Mouse (Mus musculus) lung, postnatal 0 days (tissue): ENCODE results near the gene Eif1. TPM values are rescaled to one million over a fixed set of nuclear protein-coding genes. Genes with fewer than 3 reads are reported as not detected.
"Not testable (repeated sequence)": the region's sequence is repeated elsewhere in the genome, so short reads cannot be mapped to it uniquely, and the experiment has no call there.

ENCODE experiments used
- ATAC-seq: fragments of 200-750 bp; cut with Nextera tagmentation; 2 replicates; pipeline ENCODE4 v1.8.0; 2017; ENCODE audit warnings: moderate library complexity
- DNase-seq: peaks from one replicate; pipeline ENCODE4 v3.0.0-alpha.2; 2016; ENCODE audit warnings: low spot score
- H3K27ac ChIP-seq: fragments of 300-500 bp; sonication (generic); 2 replicates; pipeline ENCODE4 v1.5.1; 2014; ENCODE audit warnings: antibody characterized with exemption, mild to moderate bottlenecking, low read length, mixed read lengths
- H3K27me3 ChIP-seq: fragments of 300-500 bp; sonication (generic); replicated peaks from 2 replicates; pipeline ENCODE4 v1.6.1; 2014; ENCODE audit warnings: low read length, mixed read lengths; ENCODE audit not compliant: insufficient read depth
- H3K36me3 ChIP-seq: fragments of 300-500 bp; sonication (generic); 2 replicates; pipeline ENCODE4 v1.6.1; 2014; ENCODE audit warnings: low read length, mixed read lengths; ENCODE audit not compliant: insufficient read depth
- H3K4me1 ChIP-seq: fragments of 300-500 bp; sonication (generic); 2 replicates; pipeline ENCODE4 v1.6.1; 2014; ENCODE audit warnings: antibody characterized with exemption, low read depth, low read length, mixed read lengths; ENCODE audit not compliant: insufficient read depth
- H3K4me2 ChIP-seq: fragments of 300-500 bp; sonication (generic); replicated peaks from 2 replicates; pipeline ENCODE4 v1.6.1; 2014; ENCODE audit warnings: low read depth, mild to moderate bottlenecking, low read length, moderate library complexity, mixed read lengths
- H3K4me3 ChIP-seq: fragments of 300-500 bp; sonication (generic); 2 replicates; pipeline ENCODE4 v1.5.1; 2014; ENCODE audit warnings: low read depth, low read length
- H3K9ac ChIP-seq: fragments of 300-500 bp; sonication (generic); replicated peaks from 2 replicates; pipeline ENCODE4 v1.6.1; 2014; ENCODE audit warnings: low read depth, mild to moderate bottlenecking
- H3K9me3 ChIP-seq: fragments of 300-500 bp; sonication (generic); 2 replicates; pipeline ENCODE4 v1.6.1; 2016; ENCODE audit warnings: low read length, mixed read lengths
- CTCF ChIP-seq: IDR thresholded peaks from 2 replicates; pipeline ENCODE4 v1.5.1; 2016; ENCODE audit warnings: antibody characterized with exemption, mild to moderate bottlenecking
- EP300 ChIP-seq: IDR thresholded peaks from 2 replicates; pipeline ENCODE4 v1.6.1; 2016; ENCODE audit warnings: antibody characterized with exemption, mild to moderate bottlenecking, control low read depth
- WGBS: fragments of 180-500 bp; shearing (Covaris S2); extraction: QIAGEN DNeasy Blood & Tissue Kit; methylation state at CpG from one replicate; pipeline ENCODE4 v1.1.7; 2014; 5-methylcytosine and 5-hydroxymethylcytosine counted together
- polyA plus RNA-seq: library from polyadenylated mRNA; unstranded; fragments of >200 nt; fragmentation: Nextera tagmentation; extraction: Ambion mirVana; gene quantifications from 2 replicates; pipeline ENCODE4 v1.2.1, GENCODE M21; 2015

Gene Eif1
- polyA plus RNA-seq, 1 experiment from 2014 or later, result 2,114 TPM

DNA sequence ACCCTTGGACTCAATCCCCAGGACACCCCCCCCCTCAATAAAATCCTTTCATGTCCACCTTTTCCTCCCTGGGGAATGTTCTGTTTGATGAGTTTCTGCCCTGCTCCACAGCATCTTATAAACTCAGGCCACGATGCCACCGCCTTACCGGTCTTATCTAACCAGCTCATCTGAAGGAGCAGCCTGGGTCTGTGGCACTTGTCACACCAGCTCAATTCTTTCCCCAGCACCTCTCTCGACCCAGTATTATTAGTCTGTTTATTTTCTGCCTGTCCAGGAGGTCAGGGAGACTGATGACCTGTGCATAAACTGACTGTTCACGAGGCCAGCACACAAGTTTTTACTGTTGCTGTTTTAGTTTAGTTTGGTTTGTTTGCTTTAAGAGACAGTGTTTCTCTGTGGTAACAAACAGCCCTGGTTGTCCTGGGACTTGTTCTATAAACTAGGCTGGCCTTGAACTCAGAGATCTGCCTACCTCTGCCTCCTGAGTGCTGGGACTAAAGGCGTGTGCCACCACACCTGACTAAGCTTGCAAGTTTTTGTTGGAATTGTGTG, 1.8 kb upstream of the Eif1 start:
- Histone ChIP-seq H3K4me2 (no peak overlapping the region), H3K4me3 (no peak overlapping the region), H3K4me1 (no peaks in the 10 kb centered on the region; the same call in 1 of the 2 replicates), H3K27me3 (no peaks in the 10 kb centered on the region), H3K9me3 (no peaks in the 10 kb centered on the region), H3K27ac (no peak overlapping the region), H3K9ac (no peak overlapping the region), H3K36me3 (peaks cover 13% of the 10 kb centered on the region; the same call in 1 of the 2 replicates)
- 34% methylated on average over 6 of the region's 6 CpGs for WGBS
- TF ChIP-seq EP300, result no peak
- no peak for TF ChIP-seq CTCF
- no peak for ATAC-seq
- DNase-seq, result no peak

DNA sequence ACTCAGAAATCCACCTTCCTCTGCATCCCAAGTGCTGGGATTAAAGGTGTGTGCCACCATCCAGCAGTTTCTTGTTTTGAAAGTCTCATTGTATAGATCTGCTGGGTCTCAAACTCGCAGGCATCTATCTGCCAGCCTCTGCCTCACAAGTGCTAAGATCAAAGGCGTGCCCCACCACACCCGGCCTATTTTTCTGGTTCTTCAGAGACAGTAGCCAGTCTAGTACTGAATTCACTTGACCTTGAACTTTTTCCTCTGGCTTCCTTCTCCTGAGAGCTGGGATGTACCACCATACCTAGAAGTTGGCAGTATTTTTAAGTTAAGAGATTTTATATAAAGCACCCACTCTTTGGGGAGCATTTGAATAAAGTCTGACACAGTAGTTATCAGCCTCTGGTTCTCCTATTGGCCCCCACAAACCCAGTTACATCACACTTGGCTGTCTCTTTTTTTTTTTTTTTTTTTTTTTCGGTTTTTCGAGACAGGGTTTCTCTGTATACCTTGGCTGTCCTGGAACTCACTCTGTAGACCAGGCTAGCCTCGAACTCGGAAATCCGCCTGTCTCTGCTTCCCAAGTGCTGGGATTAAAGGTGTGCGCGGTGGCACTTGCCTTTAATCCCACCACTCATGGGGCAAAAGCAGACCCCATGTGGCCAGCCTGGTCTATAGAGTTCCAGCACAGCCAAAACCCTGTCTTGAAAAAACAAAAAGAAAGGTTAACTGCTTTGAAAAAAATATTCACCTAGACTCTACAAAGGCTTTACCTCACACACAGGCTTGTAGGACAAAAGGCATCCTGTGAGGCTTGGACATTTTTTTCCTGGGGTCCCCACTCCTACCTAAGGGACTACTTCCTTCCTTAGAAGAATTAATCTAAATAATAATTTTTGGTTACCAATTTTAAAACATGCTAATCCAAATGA, 895 bp upstream of the Eif1 start:
- Histone ChIP-seq H3K9me3 (no peaks in the 10 kb centered on the region), H3K9ac (no peak overlapping the region), H3K36me3 (peaks cover 13% of the 10 kb centered on the region; the same call in 1 of the 2 replicates)

DNA sequence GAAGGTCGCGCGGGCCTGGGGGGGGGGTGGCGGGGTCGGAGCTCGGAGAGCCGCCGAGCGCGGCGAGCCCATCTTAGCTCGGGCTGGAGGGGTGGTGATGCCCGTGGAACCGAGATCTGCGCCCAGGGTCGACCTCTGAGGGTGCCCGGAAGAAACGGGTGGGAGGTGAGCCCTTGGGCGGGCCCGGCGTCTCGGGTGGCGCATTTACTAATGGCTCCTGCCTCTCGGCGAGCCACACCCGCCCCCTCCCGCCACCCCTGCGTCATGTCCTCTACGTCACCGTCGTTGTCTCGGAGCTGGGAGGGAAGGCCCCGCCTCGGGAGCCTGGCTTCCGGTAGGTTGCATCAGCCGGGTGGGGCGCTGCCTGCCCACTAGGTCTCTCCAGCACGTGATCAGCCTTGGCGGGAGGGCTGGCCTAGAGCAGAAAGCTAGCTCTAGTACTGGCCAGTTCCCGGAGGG, 516 bp downstream of the Eif1 start:
- Histone ChIP-seq H3K9me3 (no peaks in the 10 kb centered on the region), H3K27me3 (no peaks in the 10 kb centered on the region), H3K9ac (peak overlapping the region; percentile 99), H3K4me3 (peak overlapping the region; percentile 85), H3K4me2 (peak overlapping the region; percentile 71), H3K27ac (peak overlapping the region; percentile 99), H3K36me3 (peaks cover 13% of the 10 kb centered on the region; the same call in 1 of the 2 replicates), H3K4me1 (no peaks in the 10 kb centered on the region; the same call in 1 of the 2 replicates)
- ATAC-seq (peak; percentile 91), DNase-seq (peak; percentile 99)
- 0% methylated on average over 35 of the region's 40 CpGs for WGBS
- TF ChIP-seq CTCF (peak; percentile 46), EP300 (peak; percentile 65; the same call in 1 of the 2 replicates)

More for the DNA sequence above, 895 bp upstream of the Eif1 start:
- Histone ChIP-seq H3K4me3 (peak overlapping the region; percentile 85), H3K4me2 (peak overlapping the region; percentile 51), H3K27me3 (no peaks in the 10 kb centered on the region), H3K4me1 (no peaks in the 10 kb centered on the region; the same call in 1 of the 2 replicates), H3K27ac (no peak overlapping the region)
- DNase-seq (peak; percentile 29), ATAC-seq (no peak)
- no peak for TF ChIP-seq EP300
- no peak for TF ChIP-seq CTCF
- WGBS, result 82% methylated on average over 10 of the region's 10 CpGs

DNA sequence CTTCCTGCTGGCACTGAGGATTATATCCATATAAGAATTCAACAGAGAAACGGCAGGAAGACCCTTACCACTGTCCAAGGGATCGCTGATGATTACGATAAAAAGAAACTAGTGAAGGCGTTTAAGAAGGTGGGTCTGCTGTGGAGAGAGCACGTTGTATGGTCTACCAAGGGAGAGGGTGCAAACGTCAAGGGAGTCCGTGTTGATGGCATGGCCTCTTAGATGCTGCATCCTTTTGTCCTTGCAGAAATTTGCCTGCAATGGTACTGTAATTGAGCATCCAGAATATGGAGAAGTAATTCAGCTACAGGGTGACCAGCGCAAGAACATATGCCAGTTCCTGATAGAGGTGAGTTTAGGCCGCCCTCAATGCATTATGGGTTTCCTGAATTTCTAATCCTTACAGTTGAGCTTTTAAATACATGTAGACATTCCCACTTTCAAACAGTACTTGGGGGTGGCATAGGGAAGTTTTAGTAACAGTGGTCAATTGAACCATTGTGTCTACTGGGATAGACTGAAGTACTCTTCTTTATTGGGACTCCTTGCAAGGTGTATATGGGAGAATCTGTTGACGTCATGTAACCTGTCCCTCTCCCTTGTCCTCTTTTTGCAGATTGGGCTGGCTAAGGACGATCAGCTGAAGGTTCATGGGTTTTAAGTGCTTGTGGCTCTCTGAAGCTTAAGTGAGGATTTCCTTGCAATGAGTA, 1.2 kb downstream of the Eif1 start:
- H3K9ac ChIP-seq, result peak overlapping the region; percentile 99
- peaks cover 13% of the 10 kb centered on the region; the same call in 1 of the 2 replicates for H3K36me3 ChIP-seq
- not testable (repeated sequence) for DNase-seq, H3K4me1 ChIP-seq, H3K9me3 ChIP-seq, H3K27me3 ChIP-seq, ATAC-seq
- 11% methylated on average over 11 of the region's 11 CpGs for whole genome bisulfite sequencing
- peak overlapping the region; percentile 85 for H3K4me3 ChIP-seq
- H3K27ac ChIP-seq, result peak overlapping the region; percentile 99
- H3K4me2 ChIP-seq, result peak overlapping the region; percentile 71

DNA sequence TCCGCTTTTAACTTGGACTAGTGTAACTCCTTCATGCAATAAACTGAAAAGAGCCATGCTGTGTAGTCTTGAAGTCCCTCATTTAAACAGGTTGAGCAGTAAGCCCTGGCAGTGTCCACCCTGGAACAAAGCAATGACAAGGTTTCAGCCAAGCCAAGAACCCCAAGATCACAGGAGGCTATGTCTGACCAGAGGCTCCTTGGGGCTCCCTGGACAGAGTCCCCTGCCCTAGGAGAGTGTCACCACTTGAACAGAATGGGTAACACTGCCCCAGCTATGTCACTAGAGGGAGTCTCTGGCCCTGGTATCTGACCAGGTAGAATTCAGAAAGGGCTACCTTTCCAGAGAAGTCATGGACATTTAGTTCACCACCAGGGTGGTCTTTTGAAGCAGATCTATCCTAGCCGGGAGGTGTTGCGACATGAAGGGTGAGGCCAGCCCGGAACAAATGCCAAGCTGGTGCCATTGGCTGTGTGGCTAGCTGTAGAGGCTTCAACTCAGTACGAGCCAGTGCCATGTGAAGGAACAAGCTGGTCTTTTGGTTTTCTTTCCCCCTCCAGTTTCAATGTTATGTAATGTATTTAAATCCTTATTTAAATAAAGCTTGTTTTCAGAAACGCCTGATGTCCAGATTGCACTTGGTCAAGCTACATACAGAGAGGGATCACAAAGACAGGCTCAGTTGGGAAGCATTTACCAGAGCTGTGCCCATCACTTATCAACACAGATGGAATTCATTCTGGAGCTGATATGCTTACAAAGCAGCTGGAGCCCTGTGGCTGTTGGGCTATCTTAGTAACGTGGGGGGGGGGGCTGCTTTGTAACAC, 2.0 kb downstream of the Eif1 start:
- not testable (repeated sequence) for H3K27me3 ChIP-seq, H3K4me2 ChIP-seq, H3K27ac ChIP-seq, H3K9ac ChIP-seq, ATAC-seq, H3K4me3 ChIP-seq, DNase-seq, H3K9me3 ChIP-seq, H3K4me1 ChIP-seq
- peaks cover 13% of the 10 kb centered on the region; the same call in 1 of the 2 replicates for H3K36me3 ChIP-seq
- 57% methylated on average over 7 of the region's 7 CpGs for WGBS
